Mouse (Mus musculus) CH12.LX (cell line): ENCODE data around the gene Clec12a. TPM values are rescaled to one million over a fixed set of nuclear protein-coding genes. Genes with fewer than 3 reads are reported as not detected.

Experiments used
- DNase-seq: peaks from one replicate; pipeline ENCODE4 v3.0.0-alpha.2; 2013; ENCODE audit errors: extremely low read depth
- H3K27ac ChIP-seq: 2 replicates; pipeline ENCODE4 v1.5.1; 2012; ENCODE audit warnings: low read depth, mild to moderate bottlenecking, control low read depth, moderate library complexity; ENCODE audit not compliant: insufficient read depth
- H3K27me3 ChIP-seq: replicated peaks from 2 replicates; pipeline ENCODE3; 2012; ENCODE audit warnings: inconsistent platforms
- H3K36me3 ChIP-seq, 2 experiments: replicated peaks in 1 of 2; 2 replicates each; pipeline versions ENCODE3 to v1.6.1; 2012; ENCODE audit warnings: inconsistent platforms in 1 of 2, low read length in 1 of 2, mild to moderate bottlenecking in 1 of 2, mixed read lengths in 1 of 2, moderate library complexity in 1 of 2; ENCODE audit not compliant: control insufficient read depth in 1 of 2, insufficient read depth in 1 of 2
- H3K4me1 ChIP-seq, 2 experiments: 2 replicates each; pipeline ENCODE4 v1.6.1; 2012; ENCODE audit warnings: inconsistent platforms in 1 of 2, moderate library complexity in 1 of 2; ENCODE audit not compliant: insufficient read depth in 2 of 2, control insufficient read depth in 1 of 2
- H3K4me2 ChIP-seq: 2 replicates; pipeline ENCODE4 v1.6.1; 2012; ENCODE audit warnings: low read depth, mild to moderate bottlenecking, control low read depth; ENCODE audit not compliant: poor library complexity, insufficient read depth, severe bottlenecking
- H3K4me3 ChIP-seq, 3 experiments: fragments of 150-350 bp in 1 of 3; sonication (generic) in 1 of 3; replicated peaks in 1 of 3; 2 replicates each; pipeline versions ENCODE3 to v1.5.1; 2011 to 2012; ENCODE audit warnings: low read depth in 2 of 3, low read length in 2 of 3, mild to moderate bottlenecking in 2 of 3, moderate library complexity in 2 of 3, control low read depth in 1 of 3, improper control_type of control experiment in 1 of 3, inconsistent platforms in 1 of 3, mixed read lengths in 1 of 3; ENCODE audit not compliant: poor library complexity in 1 of 3
- H3K79me2 ChIP-seq: replicated peaks from 2 replicates; pipeline ENCODE4 v1.6.1; 2012; ENCODE audit warnings: mild to moderate bottlenecking, moderate library complexity; ENCODE audit not compliant: control insufficient read depth, poor library complexity, insufficient read depth, severe bottlenecking; ENCODE audit errors: extremely low read depth
- H3K9ac ChIP-seq: 2 replicates; pipeline ENCODE4 v1.6.1; 2012; ENCODE audit warnings: low read depth, mild to moderate bottlenecking, control low read depth, moderate library complexity; ENCODE audit not compliant: insufficient read depth
- H3K9me3 ChIP-seq: replicated peaks from 2 replicates; pipeline ENCODE3; 2012; ENCODE audit warnings: low read length, inconsistent platforms, mixed read lengths
- BHLHE40 ChIP-seq: IDR thresholded peaks from 2 replicates; pipeline ENCODE4 v1.6.1; 2011; ENCODE audit warnings: mild to moderate bottlenecking, low read depth, low read length, improper control_type of control experiment
- CHD1 ChIP-seq: IDR thresholded peaks from 2 replicates; pipeline ENCODE4 v1.6.1; 2012; ENCODE audit warnings: low read depth, low read length, improper control_type of control experiment, inconsistent platforms
- CHD2 ChIP-seq: IDR thresholded peaks from 2 replicates; pipeline ENCODE4 v1.6.1; 2011; ENCODE audit warnings: low read length, improper control_type of control experiment
- CTCF ChIP-seq, 2 experiments: IDR thresholded peaks in 1 of 2; conservative IDR thresholded peaks in 1 of 2; 2 replicates each; pipeline ENCODE4 v1.5.1; 2011 to 2012; ENCODE audit warnings: low read depth in 2 of 2, low read length in 2 of 2, improper control_type of control experiment in 1 of 2, inconsistent platforms in 1 of 2, mild to moderate bottlenecking in 1 of 2, moderate library complexity in 1 of 2
- ELF1 ChIP-seq: IDR thresholded peaks from 2 replicates; pipeline ENCODE4 v1.6.1; 2014; ENCODE audit warnings: low read depth, mild to moderate bottlenecking, inconsistent platforms, low read length, improper control_type of control experiment
- GABPA ChIP-seq: IDR thresholded peaks from 2 replicates; pipeline ENCODE4 v1.6.1; 2012; ENCODE audit warnings: low read depth, low read length, improper control_type of control experiment, inconsistent platforms; ENCODE audit not compliant: insufficient replicate concordance
- HCFC1 ChIP-seq: IDR thresholded peaks from 2 replicates; pipeline ENCODE4 v1.6.1; 2012; ENCODE audit warnings: low read depth, mild to moderate bottlenecking, inconsistent platforms, low read length, improper control_type of control experiment
- KAT2A ChIP-seq: IDR thresholded peaks from 2 replicates; pipeline ENCODE4 v1.6.1; 2012; ENCODE audit warnings: low read length, improper control_type of control experiment, inconsistent platforms; ENCODE audit not compliant: insufficient replicate concordance
- MAFK ChIP-seq: IDR thresholded peaks from 2 replicates; pipeline ENCODE4 v1.6.1; 2011; ENCODE audit warnings: low read length, improper control_type of control experiment; ENCODE audit not compliant: insufficient replicate concordance
- MAX ChIP-seq: IDR thresholded peaks from 2 replicates; pipeline ENCODE4 v1.6.1; 2011; ENCODE audit warnings: low read length, improper control_type of control experiment
- NELFE ChIP-seq: IDR thresholded peaks from 2 replicates; pipeline ENCODE4 v1.6.1; 2011; ENCODE audit warnings: low read depth, low read length, improper control_type of control experiment
- NRF1 ChIP-seq: IDR thresholded peaks from 2 replicates; pipeline ENCODE4 v1.6.1; 2014; ENCODE audit warnings: low read depth, mild to moderate bottlenecking, inconsistent platforms, low read length, improper control_type of control experiment, moderate library complexity
- POLR2A ChIP-seq: IDR thresholded peaks from 2 replicates; pipeline ENCODE4 v1.6.1; 2011; ENCODE audit warnings: low read depth, mild to moderate bottlenecking, improper control_type of control experiment, low read length
- RCOR1 ChIP-seq: conservative IDR thresholded peaks from 2 replicates; pipeline ENCODE4 v1.6.1; 2012; ENCODE audit warnings: low read depth, mild to moderate bottlenecking, inconsistent platforms, low read length, improper control_type of control experiment
- TCF12 ChIP-seq: IDR thresholded peaks from 2 replicates; pipeline ENCODE4 v1.6.1; 2014; ENCODE audit warnings: low read depth, mild to moderate bottlenecking, inconsistent platforms, low read length, improper control_type of control experiment
- USF2 ChIP-seq: conservative IDR thresholded peaks from 2 replicates; pipeline ENCODE4 v1.6.1; 2011; ENCODE audit warnings: low read depth, low read length, improper control_type of control experiment
- ZC3H11A ChIP-seq: IDR thresholded peaks from 2 replicates; pipeline ENCODE4 v1.6.1; 2012; ENCODE audit warnings: low read depth, mild to moderate bottlenecking, inconsistent platforms, low read length, improper control_type of control experiment
- ZMIZ1 ChIP-seq: IDR thresholded peaks from 2 replicates; pipeline ENCODE4 v1.6.1; 2012; ENCODE audit warnings: low read depth, mild to moderate bottlenecking, inconsistent platforms, low read length, improper control_type of control experiment
- ZNF384 ChIP-seq: IDR thresholded peaks from 2 replicates; pipeline ENCODE4 v1.6.1; 2012; ENCODE audit warnings: low read depth, low read length, improper control_type of control experiment, inconsistent platforms
- dilution Hi-C: fragments of 300-500 bp; cut with MboI; formaldehyde crosslinking; loops from 2 replicates; pipeline ENCODE4 v1.14.3; 2020; ENCODE audit warnings: low sequenced_read_pairs; ENCODE audit not compliant: extremely low pct_unique_long_range_greater_than_20kb, extremely low pct_ligation_motif_present
- in situ Hi-C: fragments of 300-500 bp; cut with MboI; formaldehyde crosslinking; loops from 3 replicates; pipeline ENCODE4 v1.14.3; 2019; ENCODE audit warnings: low sequenced_read_pairs, low pct_ligation_motif_present, low pct_unique_long_range_greater_than_20kb, mixed read lengths
- polyA plus RNA-seq: library from polyadenylated mRNA; unstranded; fragments of >175 nt; gene quantifications from 2 replicates; pipeline ENCODE4 v1.2.1, GENCODE M21; 2012; ENCODE audit warnings: low read depth; ENCODE audit not compliant: insufficient read length
- total RNA-seq, 2 experiments: library from RNA; depleted of rRNA; stranded (reverse); fragments of 300-350 nt in 1 of 2; fragments of >200 nt in 1 of 2; gene quantifications; 2 replicates each; pipeline ENCODE4 v1.2.3; 2012 to 2014

Gene Clec12a
- total and polyA plus RNA-seq, 3 experiments, result 1.7 to 11.9 (median 8.0) TPM

DNA sequence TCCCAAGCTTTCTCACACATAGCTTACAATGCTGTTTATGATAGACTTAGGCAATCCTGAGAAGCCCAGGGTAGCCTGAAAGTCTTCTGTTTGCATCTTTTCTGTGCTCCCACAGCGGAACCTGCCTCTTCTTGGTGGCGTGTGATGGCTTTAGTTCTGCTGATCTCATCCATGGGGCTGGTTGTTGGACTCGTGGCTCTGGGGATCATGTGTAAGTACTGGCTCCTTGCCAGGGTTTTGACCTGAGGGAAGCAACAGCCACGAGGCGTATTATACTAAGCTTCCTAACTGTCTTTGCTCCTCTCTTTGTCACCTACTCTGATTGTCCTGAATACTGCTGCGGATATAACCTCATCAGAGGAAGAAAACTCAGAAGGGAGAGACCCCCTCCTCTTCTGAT, 57.5 kb downstream of the Clec12a start:
- in situ Hi-C loops (no loop called here), dilution Hi-C loops (no loop called here)
- H3K4me3 ChIP-seq, result no peak overlapping the region
- no peak overlapping the region for H3K27ac ChIP-seq
- no peak overlapping the region for H3K4me2 ChIP-seq
- no peak overlapping the region for H3K9ac ChIP-seq
- TF ChIP-seq NRF1, result no peak
- no peak for TF ChIP-seq ZNF384
- no peak for TF ChIP-seq BHLHE40
- no peak for TF ChIP-seq TCF12
- TF ChIP-seq CTCF (conservative IDR thresholded peaks at IDR 0.05 in 1 of 2, IDR thresholded peaks at IDR 0.05 in 1 of 2; ENCODE audit: low read depth in 2 of 2, low read length in 2 of 2), result no peak
- no peak for TF ChIP-seq ZC3H11A
- TF ChIP-seq KAT2A, result no peak
- TF ChIP-seq CHD1, result no peak
- no peak for TF ChIP-seq NELFE
- no peak for TF ChIP-seq ELF1
- no peak for TF ChIP-seq CHD2
- no peak for TF ChIP-seq MAX
- TF ChIP-seq RCOR1, result no peak
- TF ChIP-seq USF2, result no peak
- no peak for DNase-seq
- no peaks in the 10 kb centered on the region for H3K27me3 ChIP-seq
- no peaks in the 10 kb centered on the region for H3K9me3 ChIP-seq
- no peaks in the 10 kb centered on the region for H3K79me2 ChIP-seq
- no peaks in the 10 kb centered on the region for H3K36me3 ChIP-seq
- peaks cover 0 to 7% of the 10 kb centered on the region in 2 experiments; a peak in 2 of 4 replicates for H3K4me1 ChIP-seq

DNA sequence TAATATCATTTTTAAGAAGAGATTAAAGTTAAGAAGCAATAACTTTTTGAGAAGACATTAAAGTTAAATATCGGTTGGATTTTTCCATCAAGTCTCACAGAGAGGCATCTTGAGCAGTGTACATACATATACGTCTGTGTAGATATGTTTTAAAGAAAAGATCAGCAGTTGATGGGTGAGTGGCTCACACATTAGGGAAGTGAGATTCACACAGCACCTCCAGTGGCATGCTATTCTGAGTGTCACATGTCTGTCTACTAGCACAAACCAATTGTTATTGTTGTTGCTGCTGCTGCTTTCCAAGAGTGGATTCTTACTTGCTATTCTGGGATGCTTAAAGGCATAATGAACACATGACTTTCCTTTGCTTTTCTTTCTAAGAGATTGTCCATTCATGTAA, 59.9 kb downstream of the Clec12a start:
- dilution Hi-C loops (no loop called here), in situ Hi-C loops (no loop called here)
- no peaks in the 10 kb centered on the region for H3K27me3 ChIP-seq
- H3K4me3 ChIP-seq, result no peak overlapping the region
- H3K36me3 ChIP-seq, result no peaks in the 10 kb centered on the region
- H3K9ac ChIP-seq, result no peak overlapping the region
- no peak overlapping the region for H3K27ac ChIP-seq
- H3K4me1 ChIP-seq, result peaks cover 0 to 22% of the 10 kb centered on the region in 2 experiments; a peak in 2 of 4 replicates
- H3K79me2 ChIP-seq, result no peaks in the 10 kb centered on the region
- H3K4me2 ChIP-seq, result no peak overlapping the region
- no peaks in the 10 kb centered on the region for H3K9me3 ChIP-seq
- TF ChIP-seq GABPA, result no peak
- no peak for TF ChIP-seq MAFK
- TF ChIP-seq POLR2A, result no peak
- TF ChIP-seq ZMIZ1, result no peak
- no peak for TF ChIP-seq HCFC1
- TF ChIP-seq BHLHE40, result 0 out of 2 replicates have a peak, but pooled peaks have one; percentile 13
- DNase-seq, result no peak
